Mouse (Mus musculus): Measurements from ENCODE around the gene Gm9936. TPM values are rescaled to one million over a fixed set of nuclear protein-coding genes. Genes with fewer than 3 reads are reported as not detected.
"Not testable (repeated sequence)": the region's sequence is repeated elsewhere in the genome, so short reads cannot be mapped to it uniquely, and the experiment has no call there.

The Gm9936 gene
- polyA plus RNA-seq, 1 experiment from 2014 or later = 3.7 TPM

DNA sequence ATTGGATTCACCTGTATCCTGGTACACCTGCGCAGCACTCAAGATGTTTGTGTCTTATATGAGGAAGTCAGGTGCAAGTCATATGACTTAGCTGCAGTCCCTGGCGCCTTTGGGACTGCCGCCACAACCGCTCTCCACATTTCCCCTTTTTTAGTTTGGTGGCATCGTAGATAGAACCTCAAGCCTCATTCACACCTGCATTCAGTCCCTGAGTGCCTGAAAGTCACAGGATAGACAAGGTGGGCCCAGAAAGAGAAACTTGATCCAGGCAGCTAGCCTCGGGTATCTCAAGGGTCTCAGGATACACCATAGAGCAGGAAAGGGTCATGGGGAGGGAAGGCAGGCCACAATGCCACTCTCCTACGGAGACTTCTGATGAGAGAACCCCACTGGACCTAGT lies 23.8 kb upstream of the Gm9936 start:
- H3K9me3 ChIP-seq (replicated peaks; ENCODE audit: control insufficient read depth, low read length, poor library complexity, severe bottlenecking); H3K4me1 ChIP-seq (ENCODE audit: control insufficient read depth, insufficient read depth, low read length); H3K9ac ChIP-seq (ENCODE audit: low read depth, low read length); H3K36me3 ChIP-seq (ENCODE audit: control insufficient read depth, insufficient read depth, low read length); H3K27ac ChIP-seq (ENCODE audit: low read length); H3K27me3 ChIP-seq (ENCODE audit: control insufficient read depth, insufficient read depth, low read depth, low read length); H3K4me2 ChIP-seq (ENCODE audit: low read length); ATAC-seq; H3K4me3 ChIP-seq (ENCODE audit: low read depth, low read length): not testable (repeated sequence)
- 88% methylated on average over 6 of the region's 7 CpGs for WGBS

GRCm38 (mm10) chr5:114879399-114879798 lies 20.9 kb upstream of the Gm9936 start:
- ATAC-seq = no peak
- no peaks in the 10 kb centered on the region for H3K9me3 ChIP-seq (replicated peaks; ENCODE audit: control insufficient read depth, low read length, poor library complexity, severe bottlenecking)
- no peak overlapping the region for H3K4me3 ChIP-seq (ENCODE audit: low read depth, low read length)
- no peak overlapping the region for H3K27ac ChIP-seq (ENCODE audit: low read length)
- H3K36me3 ChIP-seq (ENCODE audit: control insufficient read depth, insufficient read depth, low read length) = no peaks in the 10 kb centered on the region
- no peak overlapping the region for H3K4me2 ChIP-seq (ENCODE audit: low read length)
- 72% methylated on average over 13 of the region's 13 CpGs for WGBS
- no peaks in the 10 kb centered on the region for H3K27me3 ChIP-seq (ENCODE audit: control insufficient read depth, insufficient read depth, low read depth, low read length)
- no peak overlapping the region for H3K9ac ChIP-seq (ENCODE audit: low read depth, low read length)
- no peaks in the 10 kb centered on the region for H3K4me1 ChIP-seq (ENCODE audit: control insufficient read depth, insufficient read depth, low read length)

DNA sequence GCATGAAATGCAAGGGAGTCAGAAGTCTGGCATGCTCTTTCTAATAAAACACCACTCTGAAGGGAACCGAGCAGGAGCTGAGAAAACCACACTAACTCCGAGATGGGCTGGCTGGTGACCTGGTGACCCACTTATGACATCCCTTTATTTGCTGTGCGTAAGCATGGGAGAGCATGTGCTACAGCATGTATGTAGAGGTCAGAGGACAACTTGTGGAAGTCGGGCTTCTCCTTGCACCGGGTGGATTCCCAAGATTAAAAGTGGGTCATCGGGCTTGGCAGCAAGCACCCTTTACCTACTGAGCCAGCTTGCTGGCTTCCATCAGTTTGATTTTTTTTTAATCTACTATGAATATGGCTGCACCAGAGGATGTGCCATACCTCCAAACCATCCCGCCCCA lies 19.0 kb upstream of the Gm9936 start:
- 61% methylated on average over 7 of the region's 7 CpGs for WGBS
- H3K27ac ChIP-seq (ENCODE audit: low read length) = no peak overlapping the region
- ATAC-seq = no peak
- no peaks in the 10 kb centered on the region for H3K9me3 ChIP-seq (replicated peaks; ENCODE audit: control insufficient read depth, low read length, poor library complexity, severe bottlenecking)
- H3K36me3 ChIP-seq (ENCODE audit: control insufficient read depth, insufficient read depth, low read length) = no peaks in the 10 kb centered on the region
- H3K4me1 ChIP-seq (ENCODE audit: control insufficient read depth, insufficient read depth, low read length) = no peaks in the 10 kb centered on the region
- H3K27me3 ChIP-seq (ENCODE audit: control insufficient read depth, insufficient read depth, low read depth, low read length) = no peaks in the 10 kb centered on the region
- no peak overlapping the region for H3K9ac ChIP-seq (ENCODE audit: low read depth, low read length)
- no peak overlapping the region for H3K4me3 ChIP-seq (ENCODE audit: low read depth, low read length)
- H3K4me2 ChIP-seq (ENCODE audit: low read length) = no peak overlapping the region

GRCm38 (mm10) chr5:114876331-114876730 lies 17.8 kb upstream of the Gm9936 start:
- ATAC-seq = no peak
- H3K9me3 ChIP-seq (replicated peaks; ENCODE audit: control insufficient read depth, low read length, poor library complexity, severe bottlenecking) = no peaks in the 10 kb centered on the region
- H3K4me2 ChIP-seq (ENCODE audit: low read length) = no peak overlapping the region
- H3K4me1 ChIP-seq (ENCODE audit: control insufficient read depth, insufficient read depth, low read length) = no peaks in the 10 kb centered on the region
- H3K9ac ChIP-seq (ENCODE audit: low read depth, low read length) = no peak overlapping the region
- no peak overlapping the region for H3K4me3 ChIP-seq (ENCODE audit: low read depth, low read length)
- no peaks in the 10 kb centered on the region for H3K27me3 ChIP-seq (ENCODE audit: control insufficient read depth, insufficient read depth, low read depth, low read length)
- H3K36me3 ChIP-seq (ENCODE audit: control insufficient read depth, insufficient read depth, low read length) = no peaks in the 10 kb centered on the region
- WGBS = 26% methylated on average over 6 of the region's 6 CpGs
- H3K27ac ChIP-seq (ENCODE audit: low read length) = no peak overlapping the region

DNA sequence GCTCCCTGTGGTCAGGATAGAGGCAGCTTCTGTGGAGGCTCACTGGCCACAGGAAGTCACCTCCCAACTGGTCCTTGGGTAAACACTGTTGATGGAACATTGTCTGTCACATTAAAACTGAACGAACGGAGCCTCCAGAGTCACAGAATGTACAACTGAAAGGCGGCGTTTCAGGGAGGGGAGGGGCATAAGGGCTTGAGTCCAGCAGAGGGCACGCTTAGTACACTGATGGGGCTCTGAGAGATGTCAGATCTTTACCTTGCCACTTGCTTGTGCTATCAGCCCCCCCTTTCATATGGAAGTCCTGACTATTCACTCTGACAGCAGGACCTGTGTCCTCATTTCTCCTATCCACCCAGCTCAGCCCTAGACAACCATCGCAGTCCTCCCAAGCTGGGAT lies 17.4 kb upstream of the Gm9936 start:
- Histone ChIP-seq H3K4me1 (ENCODE audit: control insufficient read depth, insufficient read depth, low read length) (no peaks in the 10 kb centered on the region), H3K4me3 (ENCODE audit: low read depth, low read length) (no peak overlapping the region), H3K9ac (ENCODE audit: low read depth, low read length) (no peak overlapping the region), H3K27me3 (ENCODE audit: control insufficient read depth, insufficient read depth, low read depth, low read length) (no peaks in the 10 kb centered on the region), H3K36me3 (ENCODE audit: control insufficient read depth, insufficient read depth, low read length) (no peaks in the 10 kb centered on the region), H3K4me2 (ENCODE audit: low read length) (no peak overlapping the region), H3K27ac (ENCODE audit: low read length) (no peak overlapping the region), H3K9me3 (replicated peaks; ENCODE audit: control insufficient read depth, low read length, poor library complexity, severe bottlenecking) (no peaks in the 10 kb centered on the region)
- ATAC-seq = no peak
- 52% methylated on average over 6 of the region's 6 CpGs for WGBS

- Histone ChIP-seq H3K9ac (ENCODE audit: low read depth, low read length) (no peak overlapping the region), H3K9me3 (replicated peaks; ENCODE audit: control insufficient read depth, low read length, poor library complexity, severe bottlenecking) (peaks cover 8% of the 10 kb centered on the region; the same call in 1 of the 2 replicates), H3K4me3 (ENCODE audit: low read depth, low read length) (no peak overlapping the region), H3K27me3 (ENCODE audit: control insufficient read depth, insufficient read depth, low read depth, low read length) (no peaks in the 10 kb centered on the region), H3K4me1 (ENCODE audit: control insufficient read depth, insufficient read depth, low read length) (no peaks in the 10 kb centered on the region), H3K4me2 (ENCODE audit: low read length) (no peak overlapping the region), H3K36me3 (ENCODE audit: control insufficient read depth, insufficient read depth, low read length) (no peaks in the 10 kb centered on the region), H3K27ac (ENCODE audit: low read length) (no peak overlapping the region)
- WGBS = 87% methylated on average over 12 of the region's 12 CpGs
- no peak for ATAC-seq
Measured at GRCm38 (mm10) chr5:114865279-114865678, 6.8 kb upstream of the Gm9936 start.

DNA sequence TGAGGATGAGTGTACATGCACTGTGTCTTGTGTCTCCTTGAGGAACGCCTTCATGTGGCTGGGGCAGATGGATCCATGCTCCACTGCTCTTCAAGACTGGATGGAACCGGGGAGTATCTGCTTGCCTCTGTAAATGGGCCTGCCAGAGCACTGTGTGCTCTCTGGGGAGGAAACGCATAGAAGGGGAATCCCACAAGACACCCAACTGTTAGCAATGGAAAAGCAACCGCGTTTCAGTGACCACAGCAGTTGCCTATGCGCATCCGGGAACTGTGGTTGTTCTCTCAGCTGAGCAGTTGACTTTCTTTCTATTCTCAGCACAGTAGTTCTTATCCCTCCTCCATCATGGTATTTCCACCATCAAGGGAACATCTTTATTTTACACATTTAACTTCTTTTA lies 6.3 kb upstream of the Gm9936 start:
- ATAC-seq = no peak
- no peaks in the 10 kb centered on the region for H3K27me3 ChIP-seq (ENCODE audit: control insufficient read depth, insufficient read depth, low read depth, low read length)
- H3K4me3 ChIP-seq (ENCODE audit: low read depth, low read length) = no peak overlapping the region
- no peak overlapping the region for H3K9ac ChIP-seq (ENCODE audit: low read depth, low read length)
- H3K27ac ChIP-seq (ENCODE audit: low read length) = no peak overlapping the region
- no peaks in the 10 kb centered on the region for H3K36me3 ChIP-seq (ENCODE audit: control insufficient read depth, insufficient read depth, low read length)
- 79% methylated on average over 7 of the region's 7 CpGs for WGBS
- no peak overlapping the region for H3K4me2 ChIP-seq (ENCODE audit: low read length)
- no peaks in the 10 kb centered on the region for H3K4me1 ChIP-seq (ENCODE audit: control insufficient read depth, insufficient read depth, low read length)
- peaks cover 8% of the 10 kb centered on the region; the same call in 1 of the 2 replicates for H3K9me3 ChIP-seq (replicated peaks; ENCODE audit: control insufficient read depth, low read length, poor library complexity, severe bottlenecking)

- H3K9me3 ChIP-seq (replicated peaks; ENCODE audit: control insufficient read depth, low read length, poor library complexity, severe bottlenecking) = no peaks in the 10 kb centered on the region
- no peak overlapping the region for H3K27ac ChIP-seq (ENCODE audit: low read length)
- peaks cover 4% of the 10 kb centered on the region; the same call in 1 of the 2 replicates for H3K4me1 ChIP-seq (ENCODE audit: control insufficient read depth, insufficient read depth, low read length)
- 75% methylated on average over 6 of the region's 6 CpGs for whole genome bisulfite sequencing
- H3K4me2 ChIP-seq (ENCODE audit: low read length) = no peak overlapping the region
- no peaks in the 10 kb centered on the region for H3K36me3 ChIP-seq (ENCODE audit: control insufficient read depth, insufficient read depth, low read length)
- H3K9ac ChIP-seq (ENCODE audit: low read depth, low read length) = no peak overlapping the region
- no peaks in the 10 kb centered on the region; the same call in 1 of the 2 replicates for H3K27me3 ChIP-seq (ENCODE audit: control insufficient read depth, insufficient read depth, low read depth, low read length)
- ATAC-seq = no peak
- no peak overlapping the region for H3K4me3 ChIP-seq (ENCODE audit: low read depth, low read length)
Measured at GRCm38 (mm10) chr5:114861730-114862129, 3.2 kb upstream of the Gm9936 start.

- Histone ChIP-seq H3K9me3 (replicated peaks; ENCODE audit: control insufficient read depth, low read length, poor library complexity, severe bottlenecking) (no peaks in the 10 kb centered on the region), H3K27ac (ENCODE audit: low read length) (peak overlapping the region; percentile 65), H3K36me3 (ENCODE audit: control insufficient read depth, insufficient read depth, low read length) (no peaks in the 10 kb centered on the region), H3K4me3 (ENCODE audit: low read depth, low read length) (peak overlapping the region; percentile 33), H3K4me2 (ENCODE audit: low read length) (peak overlapping the region; percentile 61), H3K4me1 (ENCODE audit: control insufficient read depth, insufficient read depth, low read length) (peaks cover 4% of the 10 kb centered on the region; the same call in 1 of the 2 replicates), H3K27me3 (ENCODE audit: control insufficient read depth, insufficient read depth, low read depth, low read length) (no peaks in the 10 kb centered on the region; the same call in 1 of the 2 replicates), H3K9ac (ENCODE audit: low read depth, low read length) (peak overlapping the region; percentile 61)
- 3% methylated on average over 18 of the region's 18 CpGs for WGBS
- ATAC-seq = peak; percentile 60; the same call in 1 of the 2 replicates
Measured at GRCm38 (mm10) chr5:114859253-114859652, 771 bp upstream of the Gm9936 start.

Measured in midbrain, embryonic 16.5 days (tissue).